Mouse (Mus musculus): ENCODE measurements around the gene Twist2. TPM values are rescaled to one million over a fixed set of nuclear protein-coding genes. Genes with fewer than 3 reads are reported as not detected.

The Twist2 gene
- polyA plus RNA-seq, 1 experiment = 2.1 TPM

GRCm38 (mm10) chr1:91823951-91824350 is 22.7 kb downstream of the Twist2 start:
- TF ChIP-seq CTCF (IDR thresholded peaks at IDR 0.05; ENCODE audit: borderline replicate concordance, control insufficient read depth, extremely low read depth, insufficient read depth, low read length, poor library complexity) (no peak), POLR2A (IDR thresholded peaks at IDR 0.05; ENCODE audit: control insufficient read depth, extremely low read depth, insufficient read depth, low read length, poor library complexity) (no peak)
- Histone ChIP-seq H3K4me3 (ENCODE audit: control insufficient read depth, insufficient read depth, low read length) (no peak overlapping the region), H3K4me1 (replicated peaks; ENCODE audit: control insufficient read depth, insufficient read depth, low read length) (no peaks in the 10 kb centered on the region), H3K27me3 (ENCODE audit: control insufficient read depth, insufficient read depth, low read length) (no peaks in the 10 kb centered on the region), H3K27ac (ENCODE audit: control insufficient read depth, insufficient read depth, low read length) (no peak overlapping the region), H3K36me3 (ENCODE audit: control insufficient read depth, insufficient read depth, low read length) (no peaks in the 10 kb centered on the region)
- 92% methylated on average over 7 of the region's 7 CpGs for WGBS
- no peak for DNase-seq

GRCm38 (mm10) chr1:91825261-91825660 is 24.0 kb downstream of the Twist2 start:
- TF ChIP-seq CTCF (IDR thresholded peaks at IDR 0.05; ENCODE audit: borderline replicate concordance, control insufficient read depth, extremely low read depth, insufficient read depth, low read length, poor library complexity) (no peak), POLR2A (IDR thresholded peaks at IDR 0.05; ENCODE audit: control insufficient read depth, extremely low read depth, insufficient read depth, low read length, poor library complexity) (no peak)
- Histone ChIP-seq H3K4me1 (replicated peaks; ENCODE audit: control insufficient read depth, insufficient read depth, low read length) (no peaks in the 10 kb centered on the region), H3K36me3 (ENCODE audit: control insufficient read depth, insufficient read depth, low read length) (no peaks in the 10 kb centered on the region), H3K4me3 (ENCODE audit: control insufficient read depth, insufficient read depth, low read length) (no peak overlapping the region), H3K27me3 (ENCODE audit: control insufficient read depth, insufficient read depth, low read length) (no peaks in the 10 kb centered on the region), H3K27ac (ENCODE audit: control insufficient read depth, insufficient read depth, low read length) (no peak overlapping the region)
- no peak for DNase-seq
- 57% methylated on average over 4 of the region's 4 CpGs for WGBS

- H3K27me3 ChIP-seq (ENCODE audit: control insufficient read depth, insufficient read depth, low read length) = no peaks in the 10 kb centered on the region
- DNase-seq = no peak
- WGBS = 89% methylated on average over 7 of the region's 7 CpGs
- no peaks in the 10 kb centered on the region for H3K36me3 ChIP-seq (ENCODE audit: control insufficient read depth, insufficient read depth, low read length)
- TF ChIP-seq CTCF (IDR thresholded peaks at IDR 0.05; ENCODE audit: borderline replicate concordance, control insufficient read depth, extremely low read depth, insufficient read depth, low read length, poor library complexity) = no peak
- TF ChIP-seq POLR2A (IDR thresholded peaks at IDR 0.05; ENCODE audit: control insufficient read depth, extremely low read depth, insufficient read depth, low read length, poor library complexity) = no peak
- H3K27ac ChIP-seq (ENCODE audit: control insufficient read depth, insufficient read depth, low read length) = no peak overlapping the region
- no peak overlapping the region for H3K4me3 ChIP-seq (ENCODE audit: control insufficient read depth, insufficient read depth, low read length)
- H3K4me1 ChIP-seq (replicated peaks; ENCODE audit: control insufficient read depth, insufficient read depth, low read length) = no peaks in the 10 kb centered on the region
These were observed 30.7 kb downstream of the Twist2 start for GRCm38 (mm10) chr1:91831978-91832377.

- Histone ChIP-seq H3K27ac (ENCODE audit: control insufficient read depth, insufficient read depth, low read length) (no peak overlapping the region), H3K4me3 (ENCODE audit: control insufficient read depth, insufficient read depth, low read length) (no peak overlapping the region), H3K4me1 (replicated peaks; ENCODE audit: control insufficient read depth, insufficient read depth, low read length) (no peaks in the 10 kb centered on the region), H3K36me3 (ENCODE audit: control insufficient read depth, insufficient read depth, low read length) (no peaks in the 10 kb centered on the region), H3K27me3 (ENCODE audit: control insufficient read depth, insufficient read depth, low read length) (no peaks in the 10 kb centered on the region)
- no peak for TF ChIP-seq POLR2A (IDR thresholded peaks at IDR 0.05; ENCODE audit: control insufficient read depth, extremely low read depth, insufficient read depth, low read length, poor library complexity)
- no peak for TF ChIP-seq CTCF (IDR thresholded peaks at IDR 0.05; ENCODE audit: borderline replicate concordance, control insufficient read depth, extremely low read depth, insufficient read depth, low read length, poor library complexity)
- no peak for DNase-seq
- 91% methylated on average over 6 of the region's 6 CpGs for WGBS
These were observed 38.3 kb downstream of the Twist2 start for GRCm38 (mm10) chr1:91839557-91839956.

GRCm38 (mm10) chr1:91839979-91840378 is 38.7 kb downstream of the Twist2 start:
- TF ChIP-seq POLR2A (IDR thresholded peaks at IDR 0.05; ENCODE audit: control insufficient read depth, extremely low read depth, insufficient read depth, low read length, poor library complexity) (no peak), CTCF (IDR thresholded peaks at IDR 0.05; ENCODE audit: borderline replicate concordance, control insufficient read depth, extremely low read depth, insufficient read depth, low read length, poor library complexity) (no peak)
- H3K27me3 ChIP-seq (ENCODE audit: control insufficient read depth, insufficient read depth, low read length) = no peaks in the 10 kb centered on the region
- no peaks in the 10 kb centered on the region for H3K36me3 ChIP-seq (ENCODE audit: control insufficient read depth, insufficient read depth, low read length)
- no peaks in the 10 kb centered on the region for H3K4me1 ChIP-seq (replicated peaks; ENCODE audit: control insufficient read depth, insufficient read depth, low read length)
- 81% methylated on average over 6 of the region's 6 CpGs for WGBS
- DNase-seq = no peak
- no peak overlapping the region for H3K4me3 ChIP-seq (ENCODE audit: control insufficient read depth, insufficient read depth, low read length)
- H3K27ac ChIP-seq (ENCODE audit: control insufficient read depth, insufficient read depth, low read length) = no peak overlapping the region

- DNase-seq = no peak
These were observed 43.0 kb downstream of the Twist2 start for GRCm38 (mm10) chr1:91844236-91844635.

More at GRCm38 (mm10) chr1:91844236-91844635, 43.0 kb downstream of the Twist2 start:
- Histone ChIP-seq H3K4me1 (replicated peaks; ENCODE audit: control insufficient read depth, insufficient read depth, low read length) (no peaks in the 10 kb centered on the region), H3K27ac (ENCODE audit: control insufficient read depth, insufficient read depth, low read length) (no peak overlapping the region), H3K36me3 (ENCODE audit: control insufficient read depth, insufficient read depth, low read length) (no peaks in the 10 kb centered on the region), H3K27me3 (ENCODE audit: control insufficient read depth, insufficient read depth, low read length) (no peaks in the 10 kb centered on the region), H3K4me3 (ENCODE audit: control insufficient read depth, insufficient read depth, low read length) (no peak overlapping the region)
- 87% methylated on average over 4 of the region's 4 CpGs for WGBS
- TF ChIP-seq POLR2A (IDR thresholded peaks at IDR 0.05; ENCODE audit: control insufficient read depth, extremely low read depth, insufficient read depth, low read length, poor library complexity) (no peak), CTCF (IDR thresholded peaks at IDR 0.05; ENCODE audit: borderline replicate concordance, control insufficient read depth, extremely low read depth, insufficient read depth, low read length, poor library complexity) (no peak)
